Mouse (Mus musculus) forebrain, embryonic 10.5 days (tissue): ENCODE measurements around the gene Mfng. TPM values are rescaled to one million over a fixed set of nuclear protein-coding genes. Genes with fewer than 3 reads are reported as not detected.

ENCODE experiments used
- DNase-seq: peaks from one replicate; pipeline ENCODE4 v3.0.0-alpha.2; 2017; ENCODE audit warnings: low spot score; ENCODE audit errors: extremely low spot score
- H3K27ac ChIP-seq: fragments of 300-500 bp; sonication (generic); 2 replicates; pipeline ENCODE4 v1.5.1; 2016; ENCODE audit warnings: mild to moderate bottlenecking
- H3K27me3 ChIP-seq: fragments of 300-500 bp; sonication (generic); 2 replicates; pipeline ENCODE4 v1.6.1; 2016; ENCODE audit warnings: mild to moderate bottlenecking; ENCODE audit not compliant: poor library complexity, severe bottlenecking
- H3K36me3 ChIP-seq: fragments of 300-500 bp; sonication (generic); replicated peaks from 2 replicates; pipeline ENCODE4 v1.6.1; 2016; ENCODE audit warnings: mild to moderate bottlenecking, moderate library complexity
- H3K4me1 ChIP-seq: fragments of 300-500 bp; sonication (generic); 2 replicates; pipeline ENCODE4 v1.6.1; 2016
- H3K4me3 ChIP-seq: fragments of 300-500 bp; sonication (generic); 2 replicates; pipeline ENCODE4 v1.5.1; 2016; ENCODE audit warnings: mild to moderate bottlenecking, moderate library complexity
- H3K9me3 ChIP-seq: fragments of 300-500 bp; sonication (generic); 2 replicates; pipeline ENCODE4 v1.6.1; 2016; ENCODE audit warnings: mild to moderate bottlenecking, moderate library complexity
- WGBS: fragments of 180-500 bp; shearing (Covaris S2); methylation state at CpG from one replicate; pipeline ENCODE4 v1.1.7; 2016; 5-methylcytosine and 5-hydroxymethylcytosine counted together
- polyA plus RNA-seq: library from polyadenylated mRNA; unstranded; fragments of >200 nt; fragmentation: Nextera tagmentation; extraction: Ambion mirVana; gene quantifications from 2 replicates; pipeline ENCODE4 v1.2.1, GENCODE M21; 2016

Mfng gene
- polyA plus RNA-seq, 1 experiment from 2014 or later = 83.6 TPM

DNA sequence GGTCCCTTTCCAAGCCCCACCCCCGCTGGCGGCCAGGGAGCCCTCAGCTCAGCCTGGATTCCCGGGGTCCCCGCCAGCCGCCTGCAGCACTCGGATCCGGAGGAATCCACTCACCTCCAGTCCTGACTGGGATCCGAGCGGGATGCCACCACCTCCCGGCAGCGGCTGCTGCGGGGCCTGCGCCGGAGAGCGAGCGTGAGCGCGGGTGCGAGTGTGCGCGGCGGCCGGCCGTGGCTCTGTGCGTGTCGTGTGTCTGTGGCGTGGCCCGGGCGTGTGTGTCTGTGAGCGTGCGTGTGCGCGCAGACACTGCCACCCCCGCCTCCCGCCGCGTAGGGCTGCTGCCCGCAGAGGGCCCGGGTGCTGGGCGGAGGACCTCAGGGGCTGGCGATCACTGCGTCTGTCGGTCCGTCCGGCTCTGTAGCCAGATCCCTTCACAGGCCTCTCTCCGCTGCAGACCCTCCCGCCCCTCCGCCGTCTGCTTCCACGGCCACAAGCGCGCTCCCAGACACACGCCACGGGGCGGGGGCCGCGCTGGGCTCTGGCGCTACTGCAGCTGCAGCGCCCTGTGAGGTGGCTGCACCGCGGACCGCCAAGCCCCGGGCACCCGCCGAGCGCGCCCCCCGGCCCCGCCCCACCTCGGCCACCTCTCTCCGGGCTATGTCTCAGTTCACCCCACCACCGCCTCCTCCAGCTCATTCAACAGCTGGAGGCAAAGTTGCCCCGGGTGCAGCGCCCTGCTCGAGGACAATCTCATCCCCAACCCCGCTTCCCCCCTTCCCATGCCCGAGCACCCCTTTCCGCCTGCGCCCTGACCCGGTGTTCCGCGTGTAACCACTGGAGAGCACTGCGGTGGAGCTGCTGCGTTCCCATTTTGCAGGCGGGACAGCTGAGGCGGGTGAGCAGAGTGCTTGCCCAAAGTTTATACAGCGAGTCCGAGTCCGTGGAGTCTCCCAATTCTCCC is 54.7 kb downstream of the Mfng start, which contains the start of gene Elfn2:
TSS of gene Elfn2 (minus strand) at position 482 of the 961 bp plus-strand sequence.
- WGBS = 2% methylated on average over 88 of the region's 89 CpGs
- Histone ChIP-seq H3K9me3 (no peaks in the 10 kb centered on the region), H3K27ac (peak within 1 kb of the TSS; percentile 68), H3K4me1 (peaks cover 35% of the 10 kb centered on the region), H3K27me3 (peaks cover 85% of the 10 kb centered on the region), H3K4me3 (peak within 1 kb of the TSS; percentile 63), H3K36me3 (no peaks in the 10 kb centered on the region)
- DNase-seq = no peak

- DNase-seq = no peak
- H3K4me1 ChIP-seq = peaks cover 47% of the 10 kb centered on the region
Observed at GRCm38 (mm10) chr15:78716936-78717335, 56.3 kb downstream of the Mfng start.

GRCm38 (mm10) chr15:78715856-78716255 is 57.4 kb downstream of the Mfng start:
- H3K27me3 ChIP-seq = peaks cover 100% of the 10 kb centered on the region
- H3K4me1 ChIP-seq = peaks cover 51% of the 10 kb centered on the region
- no peak overlapping the region for H3K4me3 ChIP-seq
- WGBS = 56% methylated on average over 5 of the region's 5 CpGs
- H3K27ac ChIP-seq = no peak overlapping the region
- H3K9me3 ChIP-seq = no peaks in the 10 kb centered on the region
- no peaks in the 10 kb centered on the region for H3K36me3 ChIP-seq
- no peak for DNase-seq

More at GRCm38 (mm10) chr15:78716936-78717335, 56.3 kb downstream of the Mfng start:
- Histone ChIP-seq H3K4me3 (no peak overlapping the region), H3K27ac (no peak overlapping the region), H3K27me3 (peaks cover 94% of the 10 kb centered on the region), H3K9me3 (no peaks in the 10 kb centered on the region), H3K36me3 (no peaks in the 10 kb centered on the region)
- WGBS = 67% methylated on average over 13 of the region's 13 CpGs

DNA sequence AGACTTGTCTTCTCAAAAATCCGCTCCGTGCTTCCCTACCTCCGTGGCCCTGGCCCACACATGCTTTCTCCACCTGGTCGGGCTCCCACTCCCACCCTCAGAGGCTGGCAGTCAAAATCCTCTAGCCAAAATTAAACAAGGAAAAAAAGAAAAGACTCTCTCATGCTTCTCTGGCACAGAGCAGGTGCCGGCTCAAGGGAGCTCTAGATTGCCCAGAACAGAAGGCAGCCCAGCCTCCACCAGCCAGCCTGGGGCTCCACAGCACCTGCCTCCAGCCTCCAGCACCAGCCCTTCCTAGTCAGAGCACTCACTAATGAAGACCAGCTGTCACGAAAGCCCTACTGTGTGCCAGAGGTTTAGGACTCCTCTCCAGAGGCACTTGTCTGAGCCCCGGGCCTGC is 59.5 kb downstream of the Mfng start:
- H3K4me1 ChIP-seq = peaks cover 50% of the 10 kb centered on the region
- 88% methylated on average over 7 of the region's 7 CpGs for WGBS
- H3K36me3 ChIP-seq = no peaks in the 10 kb centered on the region
- no peak overlapping the region for H3K4me3 ChIP-seq
- H3K27me3 ChIP-seq = peaks cover 92% of the 10 kb centered on the region
- H3K27ac ChIP-seq = no peak overlapping the region
- DNase-seq = no peak
- H3K9me3 ChIP-seq = no peaks in the 10 kb centered on the region

DNA sequence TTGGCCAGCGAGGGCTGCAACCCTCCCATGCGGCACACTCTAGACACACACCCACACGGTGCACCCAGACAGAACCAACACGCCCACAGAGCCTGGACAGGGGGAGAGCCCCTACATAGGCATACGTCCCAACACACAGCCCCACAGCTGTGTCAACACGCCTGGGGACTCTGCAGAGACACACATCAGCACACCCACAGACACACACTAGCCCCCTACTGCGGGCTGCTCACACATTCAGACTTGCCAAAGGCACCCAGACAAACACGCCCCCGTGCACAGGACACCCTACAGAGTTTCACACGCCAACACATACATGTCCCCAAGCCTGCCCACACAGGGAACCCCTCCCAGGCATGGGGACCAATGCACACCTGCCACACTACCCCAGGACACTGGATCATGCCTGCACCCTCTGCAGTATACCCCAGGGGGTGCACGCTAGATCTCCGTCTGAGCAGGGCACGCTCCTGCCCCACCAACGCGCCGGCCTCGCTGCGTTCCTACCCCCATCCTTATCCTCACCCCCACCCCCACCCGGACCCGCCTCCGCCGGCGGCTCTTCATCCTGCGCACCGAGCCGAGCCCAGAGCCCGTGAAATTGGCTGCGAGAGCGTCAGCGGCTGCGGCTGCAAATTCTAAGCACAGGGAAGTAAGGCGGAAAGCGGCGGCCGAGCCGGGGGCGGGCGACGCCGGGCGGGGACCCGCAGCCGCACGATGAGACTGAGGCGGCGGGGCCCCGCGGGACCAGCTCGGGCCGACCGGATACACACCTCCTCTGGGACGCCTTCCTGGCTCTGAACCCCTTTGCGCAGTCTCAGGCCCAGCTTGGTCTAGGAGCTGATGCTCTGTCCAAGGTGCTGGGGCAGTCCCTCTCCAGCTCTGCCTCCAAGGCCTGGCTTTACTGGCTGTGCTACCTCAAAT is 60.7 kb downstream of the Mfng start:
- WGBS = 9% methylated on average over 53 of the region's 53 CpGs
- 0 out of 2 replicates have a peak overlapping the region, but pooled peaks have one; percentile 3 for H3K27ac ChIP-seq

DNA sequence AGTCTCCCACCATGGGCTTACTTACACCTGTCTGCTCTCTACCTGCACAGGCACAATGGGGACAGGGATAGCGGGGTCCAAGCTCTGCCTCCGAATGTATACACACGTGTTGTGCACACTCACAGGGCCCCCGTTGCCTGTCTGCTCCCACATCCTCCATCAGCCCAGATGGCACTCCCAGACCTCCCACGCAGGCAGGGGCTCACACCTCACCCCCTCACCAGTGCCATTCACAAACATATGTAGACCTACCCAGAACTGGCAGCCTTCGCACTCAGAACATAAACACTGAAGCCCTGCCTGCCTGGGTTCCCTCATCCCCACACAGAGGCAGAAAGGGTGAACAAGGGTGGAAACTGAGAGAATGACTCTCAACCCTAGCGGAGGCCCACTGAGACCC is 61.3 kb downstream of the Mfng start:
- 81% methylated on average over 7 of the region's 7 CpGs for WGBS
- no peaks in the 10 kb centered on the region for H3K36me3 ChIP-seq
- no peak overlapping the region for H3K27ac ChIP-seq
- no peak for DNase-seq
- no peaks in the 10 kb centered on the region for H3K9me3 ChIP-seq
- peaks cover 74% of the 10 kb centered on the region for H3K27me3 ChIP-seq
- H3K4me3 ChIP-seq = no peak overlapping the region
- peaks cover 38% of the 10 kb centered on the region for H3K4me1 ChIP-seq

More for the DNA sequence above, 60.7 kb downstream of the Mfng start:
- no peak for DNase-seq
- no peaks in the 10 kb centered on the region for H3K36me3 ChIP-seq
- no peaks in the 10 kb centered on the region for H3K9me3 ChIP-seq
- H3K27me3 ChIP-seq = peaks cover 80% of the 10 kb centered on the region
- peak overlapping the region; percentile 43 for H3K4me3 ChIP-seq
- peaks cover 41% of the 10 kb centered on the region for H3K4me1 ChIP-seq

DNA sequence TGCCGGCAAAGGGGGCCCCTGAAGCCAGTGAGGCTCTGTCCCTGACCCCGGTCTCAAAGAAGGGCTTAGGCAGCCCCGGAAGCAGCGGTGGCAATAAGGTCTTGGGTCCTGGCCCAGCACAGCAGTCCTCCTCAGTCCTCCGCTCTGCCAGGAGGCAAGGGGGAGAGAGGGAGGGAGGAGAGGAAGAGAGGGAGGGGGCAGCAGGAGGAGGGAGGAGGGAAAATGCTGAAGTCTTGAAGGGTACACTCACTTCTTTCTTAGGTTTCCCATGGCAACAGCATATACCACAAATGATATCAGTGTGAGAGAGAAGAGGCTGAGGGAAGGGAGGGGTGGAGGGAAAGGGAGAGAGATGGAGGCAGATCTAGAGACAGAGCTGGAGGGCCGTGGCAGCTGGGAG is 62.6 kb downstream of the Mfng start:
- Histone ChIP-seq H3K4me1 (peaks cover 35% of the 10 kb centered on the region), H3K4me3 (no peak overlapping the region), H3K27me3 (peaks cover 61% of the 10 kb centered on the region), H3K36me3 (no peaks in the 10 kb centered on the region), H3K27ac (no peak overlapping the region), H3K9me3 (no peaks in the 10 kb centered on the region)
- no peak for DNase-seq
- 62% methylated on average over 6 of the region's 6 CpGs for WGBS

GRCm38 (mm10) chr15:78709767-78710166 is 63.5 kb downstream of the Mfng start:
- DNase-seq = peak; percentile 45
- Histone ChIP-seq H3K9me3 (no peaks in the 10 kb centered on the region), H3K4me3 (no peak overlapping the region), H3K4me1 (peaks cover 35% of the 10 kb centered on the region), H3K27ac (no peak overlapping the region), H3K27me3 (peaks cover 52% of the 10 kb centered on the region), H3K36me3 (no peaks in the 10 kb centered on the region)
- 33% methylated on average over 7 of the region's 7 CpGs for WGBS

- H3K27me3 ChIP-seq = peaks cover 30% of the 10 kb centered on the region
- H3K9me3 ChIP-seq = no peaks in the 10 kb centered on the region
- no peak overlapping the region for H3K4me3 ChIP-seq
- WGBS = 73% methylated on average over 3 of the region's 3 CpGs
- no peak for DNase-seq
- H3K27ac ChIP-seq = no peak overlapping the region
- no peaks in the 10 kb centered on the region for H3K36me3 ChIP-seq
- H3K4me1 ChIP-seq = peaks cover 28% of the 10 kb centered on the region
Observed at GRCm38 (mm10) chr15:78706630-78707029, 66.6 kb downstream of the Mfng start.

Other genes starting within 250 kb of the Mfng start
- 8.4 and 8.8 TPM in 2 replicates for gene C1qtnf6, start 242.1 kb downstream of the Mfng start, polyA plus RNA-seq
- gene Sstr3, start 228.8 kb downstream of the Mfng start, polyA plus RNA-seq = 0.09 TPM in 1 of 2 replicates, not detected in the other
- gene Rac2, start 200.7 kb downstream of the Mfng start, polyA plus RNA-seq = 3.1 and 6.1 TPM in 2 replicates
- 4.5 TPM in 2 replicates for gene Cyth4, start 176.4 kb downstream of the Mfng start, polyA plus RNA-seq
- 0.05 and 0.15 TPM in 2 replicates for gene Elfn2, start 54.7 kb downstream of the Mfng start, polyA plus RNA-seq
- 2.4 and 2.6 TPM in 2 replicates for gene Card10, start 29.6 kb upstream of the Mfng start, polyA plus RNA-seq
- 12.6 and 12.7 TPM in 2 replicates for gene Cdc42ep1, start 69.1 kb upstream of the Mfng start, polyA plus RNA-seq
- gene Lgals2, start 82.1 kb upstream of the Mfng start, polyA plus RNA-seq = not detected in 2 replicates
- 46.8 and 52.6 TPM in 2 replicates for gene Gga1, start 103.7 kb upstream of the Mfng start, polyA plus RNA-seq
- 0.23 and 0.35 TPM in 2 replicates for gene Gm49510, start 126.2 kb upstream of the Mfng start, polyA plus RNA-seq
- gene Sh3bp1, start 126.3 kb upstream of the Mfng start, polyA plus RNA-seq = 21.0 and 21.5 TPM in 2 replicates
- 26.1 and 26.9 TPM in 2 replicates for gene Pdxp, start 140.4 kb upstream of the Mfng start, polyA plus RNA-seq
- 200 and 217 TPM in 2 replicates for gene Lgals1, start 153.2 kb upstream of the Mfng start, polyA plus RNA-seq
- gene Nol12, start 161.5 kb upstream of the Mfng start, polyA plus RNA-seq = 63.6 and 69.9 TPM in 2 replicates
- 39.7 and 41.6 TPM in 2 replicates for gene Triobp, start 174.2 kb upstream of the Mfng start, polyA plus RNA-seq